Mouse (Mus musculus) left cerebral cortex, postnatal 10 days (tissue): ENCODE results near the gene Inca1. TPM values are rescaled to one million over a fixed set of nuclear protein-coding genes. Genes with fewer than 3 reads are reported as not detected.

Experiments
- DNase-seq, 2 experiments: peaks; one replicate each; pipeline ENCODE4 v3.0.0; 2021 to 2022; ENCODE audit warnings: low spot score in 2 of 2, mixed read lengths in 1 of 2; ENCODE audit errors: extremely low spot score in 1 of 2
- intact Hi-C: fragments of 180-260 bp; cut with DNase I; formaldehyde crosslinking; loops from one replicate; pipeline ENCODE4 v1.15.1; 2025
- total RNA-seq, 2 experiments: library from RNA; stranded (reverse); gene quantifications; 2 replicates each; pipeline ENCODE4 v1.2.3; 2021

Inca1 gene
- total RNA-seq, 2 experiments from 2014 or later: 1.2 to 2.0 TPM

DNA sequence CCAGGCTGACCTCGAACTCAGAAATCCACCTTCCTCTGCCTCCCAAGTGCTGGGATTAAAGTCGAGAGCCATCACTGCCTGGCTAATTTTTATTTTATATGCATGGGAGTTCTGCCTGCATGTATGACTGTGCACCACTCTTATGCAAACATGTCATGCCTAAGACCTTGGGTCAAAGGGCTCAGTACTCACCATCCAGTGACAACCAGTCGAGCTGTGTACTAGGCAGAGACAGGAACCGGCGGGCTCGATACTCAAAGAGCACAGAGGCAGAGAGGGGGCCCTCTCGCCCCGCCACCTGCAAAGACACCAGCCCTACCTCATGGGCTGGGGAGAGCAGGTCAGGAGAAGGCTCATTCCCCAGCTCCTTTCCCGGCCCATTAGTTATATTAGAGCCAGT lies 21.9 kb downstream of the Inca1 start:
- peak in 1 of 2 experiments; percentile 18 for DNase-seq
- intact Hi-C loops: no loop called here

GRCm38 (mm10) chr11:70674501-70674900 lies 25.5 kb downstream of the Inca1 start:
- intact Hi-C loops: no loop called here
- peak in 1 of 2 experiments; percentile 36 for DNase-seq

DNA sequence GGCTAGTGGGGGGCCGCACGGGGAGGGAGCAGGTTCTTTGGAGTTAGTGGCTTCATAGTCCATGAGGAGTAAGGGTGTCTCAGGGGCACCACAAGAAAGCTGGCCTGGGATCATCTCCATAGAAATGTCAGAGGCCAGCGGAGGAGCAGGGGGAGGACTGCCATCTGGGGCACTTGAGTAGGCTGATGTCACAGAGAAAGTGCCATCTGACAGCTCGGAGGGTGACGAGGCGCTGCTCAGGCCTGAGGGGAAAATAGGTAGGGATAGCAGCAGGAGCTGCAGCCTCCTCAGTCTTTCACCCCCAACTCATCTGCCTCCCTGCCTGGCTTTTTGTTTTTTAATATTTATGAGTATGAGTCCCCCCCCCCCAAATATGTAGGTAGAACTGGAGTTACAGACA lies 25.9 kb downstream of the Inca1 start:
- peak in 1 of 2 experiments; percentile 12 for DNase-seq
- intact Hi-C loops: no loop called here

GRCm38 (mm10) chr11:70671333-70672047 lies 28.5 kb downstream of the Inca1 start:
- DNase-seq: peak in 1 of 2 experiments; percentile 25
- intact Hi-C loops: no loop called here

- peak in 1 of 2 experiments; percentile 39 for DNase-seq
- intact Hi-C loops: no loop called here
Measured at GRCm38 (mm10) chr11:70670483-70670882, 29.5 kb downstream of the Inca1 start.

DNA sequence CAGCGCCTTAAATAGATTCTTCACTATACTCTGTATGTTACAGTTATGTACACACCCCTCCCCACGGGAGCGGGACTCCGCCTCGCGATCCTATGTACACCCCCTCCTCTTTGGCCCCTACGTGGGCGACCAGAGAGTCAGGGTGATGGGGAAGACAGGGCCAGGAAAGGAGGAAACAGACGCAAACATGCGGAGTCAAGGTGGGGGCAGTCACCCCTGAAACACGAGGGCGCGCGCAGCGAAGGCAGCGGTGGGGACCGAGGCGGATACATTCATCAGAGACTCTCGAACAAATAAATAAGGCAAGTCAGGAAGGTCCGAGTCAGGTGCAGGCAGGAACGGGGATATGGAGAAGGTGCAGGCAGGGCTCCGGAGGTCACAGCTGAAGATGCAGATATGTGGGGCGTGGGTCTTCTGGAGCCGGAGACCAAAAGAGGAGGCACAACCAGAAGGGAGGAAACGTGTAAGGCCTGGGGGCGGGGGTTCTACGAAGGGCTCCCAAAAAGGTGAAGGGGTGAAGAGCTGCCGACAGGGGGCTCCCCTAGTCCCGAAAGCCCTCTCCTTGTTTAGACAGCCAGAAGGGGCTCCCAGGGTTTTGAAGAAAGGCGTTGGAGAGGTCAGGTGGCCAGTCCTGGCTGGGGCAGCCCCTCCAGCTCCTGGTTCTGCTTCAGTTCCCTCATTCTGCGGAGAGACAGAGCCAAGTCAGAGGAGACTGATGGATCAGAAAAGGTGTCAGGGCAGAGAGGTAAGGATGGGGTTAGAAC lies 30.2 kb downstream of the Inca1 start:
- peak; percentile 63 to 87 for DNase-seq
- intact Hi-C loops: no loop called here

GRCm38 (mm10) chr11:70668771-70669505 lies 31.0 kb downstream of the Inca1 start, which contains the start of gene Spag7:
TSS of gene Spag7 (minus strand) at chr11:70669416.
- intact Hi-C loops: no loop called here
- DNase-seq: peak; percentile 97 to 99

DNA sequence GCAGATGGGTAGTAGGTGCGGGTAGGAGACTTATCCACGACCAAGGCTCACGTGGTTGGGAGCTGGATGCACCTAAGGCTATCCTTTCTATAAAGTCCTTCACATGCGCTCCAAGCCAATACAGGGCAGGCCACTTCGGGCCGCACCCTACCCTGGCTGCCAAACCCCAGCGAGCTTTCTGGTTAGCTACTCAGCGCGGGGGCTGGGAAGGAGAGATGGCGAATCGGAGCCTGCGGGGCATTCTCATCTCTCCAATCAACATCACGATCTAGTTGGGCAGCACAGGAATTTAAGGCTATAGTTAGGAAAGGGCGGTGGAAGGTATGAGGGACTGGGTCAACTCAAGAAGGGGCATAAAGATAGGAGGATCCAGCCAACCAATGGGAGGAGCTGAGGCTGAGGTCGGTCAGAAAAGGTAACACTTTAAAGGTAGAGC lies 31.6 kb downstream of the Inca1 start:
- intact Hi-C loops: no loop called here
- peak in 1 of 2 experiments; percentile 88 for DNase-seq

DNA sequence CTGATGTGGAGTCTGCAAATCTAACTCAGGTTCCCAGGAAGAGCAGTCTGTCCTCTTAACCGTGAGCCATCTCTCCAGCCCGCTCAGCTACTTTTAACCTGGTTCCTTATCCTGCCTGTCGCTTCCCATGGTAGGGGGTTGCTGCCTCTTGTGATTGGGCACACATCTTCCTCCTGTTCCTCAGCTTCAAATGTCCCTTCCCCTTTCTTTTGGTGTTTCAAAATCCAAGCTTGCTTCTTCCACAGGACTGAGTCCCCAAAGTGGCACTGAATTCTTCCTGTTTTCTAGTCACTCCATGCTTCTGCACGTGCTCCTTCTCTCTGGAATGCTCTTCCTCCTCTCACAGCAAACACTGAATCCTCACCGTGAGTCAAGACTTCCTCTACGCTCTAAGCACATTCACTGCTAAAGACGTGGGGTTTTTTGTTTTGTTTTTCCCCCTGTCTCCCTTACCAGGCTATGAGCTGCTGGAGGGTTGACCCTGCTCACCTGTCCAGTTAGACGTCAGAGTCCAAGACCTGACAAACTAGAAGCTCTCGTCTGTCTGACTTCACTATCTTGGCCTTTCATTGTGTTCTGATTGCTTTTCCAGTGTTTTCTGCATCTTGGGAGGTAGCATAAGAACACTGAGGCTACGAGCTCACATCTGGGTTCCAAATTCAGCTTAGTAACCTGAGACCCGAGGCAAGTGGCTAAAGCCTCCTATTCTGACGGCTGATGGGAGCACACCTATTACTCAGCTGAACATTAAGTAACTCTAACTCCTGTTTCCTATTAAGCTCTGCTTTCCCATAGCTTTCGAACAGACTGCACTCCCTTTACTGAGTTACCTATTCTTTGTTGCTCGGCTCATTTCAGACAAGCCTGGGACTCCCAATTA lies 32.4 kb downstream of the Inca1 start:
- intact Hi-C loops: no loop called here
- DNase-seq: peak in 1 of 2 experiments; percentile 12

DNA sequence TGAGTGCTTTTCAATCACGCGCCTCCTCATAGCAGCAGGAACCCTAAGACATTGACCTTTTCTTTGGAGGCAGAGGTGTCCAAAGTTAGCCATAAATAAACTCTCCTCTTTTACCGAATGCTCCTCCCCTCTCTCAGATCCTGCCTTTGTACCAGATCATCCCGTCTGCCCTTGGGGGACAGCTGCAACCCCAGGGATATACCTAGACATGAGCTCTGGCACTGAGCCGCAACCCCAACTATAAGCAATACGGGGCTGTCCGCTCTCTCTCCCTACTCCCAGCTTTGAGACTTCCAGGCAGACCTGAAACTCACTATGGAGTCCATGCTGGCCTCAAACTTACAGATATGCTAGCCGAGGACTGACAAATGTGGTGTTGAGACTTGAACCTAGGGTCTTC lies 33.3 kb downstream of the Inca1 start:
- intact Hi-C loops: no loop called here
- DNase-seq: no peak

- intact Hi-C loops: no loop called here
Measured at GRCm38 (mm10) chr11:70664741-70665140, 35.2 kb downstream of the Inca1 start.

GRCm38 (mm10) chr11:70663957-70664356 lies 36.0 kb downstream of the Inca1 start:
- DNase-seq: no peak
- intact Hi-C loops: no loop called here

More at GRCm38 (mm10) chr11:70664741-70665140, 35.2 kb downstream of the Inca1 start:
- no peak for DNase-seq

- DNase-seq: no peak
- intact Hi-C loops: no loop called here
Measured at GRCm38 (mm10) chr11:70663101-70663500, 36.9 kb downstream of the Inca1 start.

DNA sequence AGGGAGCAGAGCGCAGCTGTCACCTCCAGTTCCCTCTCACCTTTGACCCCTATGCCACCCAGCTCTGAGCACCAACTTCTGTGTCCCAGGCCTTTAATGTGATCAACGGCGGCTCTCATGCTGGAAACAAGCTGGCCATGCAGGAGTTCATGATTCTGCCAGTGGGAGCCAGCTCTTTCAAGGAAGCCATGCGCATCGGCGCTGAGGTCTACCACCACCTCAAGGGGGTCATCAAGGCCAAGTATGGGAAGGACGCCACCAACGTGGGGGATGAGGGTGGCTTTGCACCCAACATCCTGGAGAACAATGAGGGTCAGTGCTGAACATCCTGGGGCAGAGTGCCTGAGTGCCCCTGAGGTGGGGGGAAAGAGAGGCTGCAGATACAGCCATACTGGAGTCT lies 39.4 kb downstream of the Inca1 start:
- DNase-seq: peak in 1 of 2 experiments; percentile 12
- intact Hi-C loops: no loop called here

DNA sequence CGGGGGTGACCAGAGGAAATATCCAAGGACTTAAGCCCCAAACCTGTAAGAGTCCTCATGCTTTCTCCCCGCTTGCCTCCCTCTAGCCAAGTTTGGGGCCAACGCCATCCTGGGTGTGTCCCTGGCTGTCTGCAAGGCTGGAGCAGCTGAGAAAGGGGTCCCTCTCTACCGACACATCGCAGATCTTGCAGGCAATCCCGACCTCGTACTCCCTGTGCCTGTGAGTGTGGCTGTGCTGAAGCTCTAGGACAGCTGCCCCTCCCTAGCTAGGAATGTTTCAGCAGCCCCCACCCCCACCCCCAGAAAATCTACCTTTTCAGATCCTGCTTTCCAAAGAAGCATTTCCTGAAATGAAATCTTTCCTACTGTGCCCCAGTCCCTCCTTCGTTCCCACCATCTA lies 41.0 kb downstream of the Inca1 start:
- intact Hi-C loops: no loop called here
- DNase-seq: peak in 1 of 2 experiments; percentile 22

- peak in 1 of 2 experiments; percentile 13 for DNase-seq
- intact Hi-C loops: no loop called here
Measured at GRCm38 (mm10) chr11:70658521-70658920, 41.4 kb downstream of the Inca1 start.

GRCm38 (mm10) chr11:70657991-70658390 lies 42.0 kb downstream of the Inca1 start:
- peak in 1 of 2 experiments; percentile 18 for DNase-seq
- intact Hi-C loops: no loop called here

DNA sequence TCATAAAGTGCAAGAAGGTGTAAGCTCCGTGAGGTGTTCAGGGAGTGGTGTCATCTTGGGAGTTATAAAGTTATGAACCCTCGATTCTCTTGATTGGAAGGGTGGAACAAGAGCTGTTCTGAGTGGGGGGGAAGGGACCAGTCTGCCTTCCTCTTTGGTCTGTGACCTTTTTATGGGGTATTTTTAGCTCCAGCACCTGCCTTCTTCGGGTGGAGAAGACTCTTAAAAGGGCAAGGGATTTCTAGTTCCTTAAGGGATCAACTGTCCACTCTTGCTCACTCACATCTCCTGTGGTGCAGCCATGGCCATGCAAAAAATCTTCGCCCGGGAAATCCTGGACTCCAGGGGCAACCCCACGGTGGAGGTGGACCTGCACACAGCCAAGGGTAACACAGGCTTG lies 42.4 kb downstream of the Inca1 start:
- DNase-seq: no peak
- intact Hi-C loops: no loop called here
